Mouse (Mus musculus): ENCODE measurements around the gene Arl8b.

Arl8b gene

GRCm38 (mm10) chr6:108784796-108785195 is 1.9 kb downstream of the Arl8b start:
- DNase-seq (ENCODE audit: extremely low spot score) = no peak

- DNase-seq (ENCODE audit: extremely low spot score) = no peak
These were observed 2.7 kb downstream of the Arl8b start for GRCm38 (mm10) chr6:108785551-108785950.

- no peak for DNase-seq (ENCODE audit: extremely low spot score)
These were observed 8.6 kb downstream of the Arl8b start for GRCm38 (mm10) chr6:108791498-108791897.

GRCm38 (mm10) chr6:108795912-108796311 is 13.0 kb downstream of the Arl8b start:
- DNase-seq (ENCODE audit: extremely low spot score) = no peak

GRCm38 (mm10) chr6:108796706-108797105 is 13.8 kb downstream of the Arl8b start:
- DNase-seq (ENCODE audit: extremely low spot score) = no peak

GRCm38 (mm10) chr6:108805194-108805593 is 22.3 kb downstream of the Arl8b start:
- DNase-seq (ENCODE audit: extremely low spot score) = no peak

GRCm38 (mm10) chr6:108805871-108806270 is 23.0 kb downstream of the Arl8b start:
- DNase-seq (ENCODE audit: extremely low spot score) = no peak

GRCm38 (mm10) chr6:108807446-108807845 is 24.5 kb downstream of the Arl8b start:
- no peak for DNase-seq (ENCODE audit: extremely low spot score)

- no peak for DNase-seq (ENCODE audit: extremely low spot score)
These were observed 25.9 kb downstream of the Arl8b start for GRCm38 (mm10) chr6:108808786-108809185.

GRCm38 (mm10) chr6:108810237-108810636 is 27.3 kb downstream of the Arl8b start:
- no peak for DNase-seq (ENCODE audit: extremely low spot score)

GRCm38 (mm10) chr6:108812134-108812533 is 29.2 kb downstream of the Arl8b start:
- no peak for DNase-seq (ENCODE audit: extremely low spot score)

GRCm38 (mm10) chr6:108817510-108817909 is 34.6 kb downstream of the Arl8b start:
- no peak for DNase-seq (ENCODE audit: extremely low spot score)

- no peak for DNase-seq (ENCODE audit: extremely low spot score)
These were observed 42.1 kb downstream of the Arl8b start for GRCm38 (mm10) chr6:108824816-108825545.

- DNase-seq (ENCODE audit: extremely low spot score) = no peak
These were observed 43.2 kb downstream of the Arl8b start for GRCm38 (mm10) chr6:108826070-108826469.

GRCm38 (mm10) chr6:108827336-108827920 is 44.5 kb downstream of the Arl8b start:
- no peak for DNase-seq (ENCODE audit: extremely low spot score)

GRCm38 (mm10) chr6:108828234-108828868 is 45.5 kb downstream of the Arl8b start, which contains the start of gene Edem1:
Gene Edem1 (plus strand): TSS chr6:108828641.
- peak; percentile 98 for DNase-seq (ENCODE audit: extremely low spot score)

GRCm38 (mm10) chr6:108828872-108829271 is 46.0 kb downstream of the Arl8b start:
- DNase-seq (ENCODE audit: extremely low spot score) = no peak

- no peak for DNase-seq (ENCODE audit: extremely low spot score)
These were observed 46.8 kb downstream of the Arl8b start for GRCm38 (mm10) chr6:108829386-108830370.

- DNase-seq (ENCODE audit: extremely low spot score) = no peak
These were observed 49.3 kb downstream of the Arl8b start for GRCm38 (mm10) chr6:108832170-108832569.

- DNase-seq (ENCODE audit: extremely low spot score) = no peak
These were observed 50.1 kb downstream of the Arl8b start for GRCm38 (mm10) chr6:108832989-108833388.

GRCm38 (mm10) chr6:108833963-108834697 is 51.2 kb downstream of the Arl8b start:
- DNase-seq (ENCODE audit: extremely low spot score) = no peak
